Comparison of ENCODE assay signal across 8 mouse cellular contexts in the genomic region with DNA sequence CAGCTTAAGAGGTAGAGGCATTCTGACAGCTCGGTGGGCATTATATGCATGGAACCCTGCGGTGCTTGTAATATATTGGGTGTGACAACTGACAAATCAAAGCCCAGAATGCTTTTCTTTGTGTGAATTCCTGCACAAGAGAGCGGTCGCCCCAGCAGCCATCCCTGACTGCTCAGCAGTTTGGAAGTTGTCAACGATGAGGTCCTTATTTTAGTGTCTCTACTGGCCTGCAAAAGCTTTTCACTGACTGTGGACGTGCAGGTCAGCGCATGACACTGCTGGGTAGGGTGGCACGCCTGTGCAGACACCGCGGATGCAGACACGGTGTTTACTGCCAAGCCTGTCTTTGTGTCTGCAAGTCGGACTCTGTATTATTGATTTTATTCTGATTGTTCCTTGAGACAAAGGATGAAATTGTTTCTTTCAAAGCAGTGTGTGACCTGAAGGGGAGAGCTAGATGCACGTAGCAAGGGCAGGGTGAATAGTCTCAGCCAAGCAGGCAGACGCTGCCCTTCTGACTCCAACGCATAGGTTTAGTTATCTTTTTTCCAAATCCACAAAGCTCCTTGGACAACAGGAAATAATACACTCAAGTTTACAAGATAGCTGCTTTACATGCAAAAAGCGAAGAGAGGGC.
A peak's percentile ranks its signal among the peaks of the same experiment; 100 is the strongest.
DNase-seq lines count a peak whose midpoint lies in the region; ATAC-seq and TF ChIP-seq lines count a peak whose summit lies in the region.

No protein-coding gene starts in this region.

- ATAC-seq in hindbrain, embryonic 11.5 days (ENCODE audit: low FRiP score) = peak; percentile 82
- ATAC-seq in lung, embryonic 15.5 days (ENCODE audit: borderline replicate concordance, extremely low read depth, low FRiP score, low TSS enrichment) = no peak
- ATAC-seq in stomach, embryonic 14.5 days (ENCODE audit: insufficient number of reproducible peaks, insufficient read depth, low FRiP score, low read depth) = no peak

- no peaks in the 10 kb centered on the region for H3K27me3 ChIP-seq in hindbrain, embryonic 11.5 days (ENCODE audit: control insufficient read depth, insufficient read depth, low read length)
- no peaks in the 10 kb centered on the region for H3K27me3 ChIP-seq in lung, embryonic 15.5 days
- H3K27me3 ChIP-seq in stomach, embryonic 14.5 days (ENCODE audit: control insufficient read depth, insufficient read depth, low read length) = no peaks in the 10 kb centered on the region

- H3K9me3 ChIP-seq in hindbrain, embryonic 11.5 days (ENCODE audit: control insufficient read depth, low read length) = no peaks in the 10 kb centered on the region
- H3K9me3 ChIP-seq in lung, embryonic 15.5 days = no peaks in the 10 kb centered on the region
- H3K9me3 ChIP-seq in stomach, embryonic 14.5 days (ENCODE audit: control insufficient read depth, low read depth, low read length) = no peaks in the 10 kb centered on the region

- H3K4me1 ChIP-seq in hindbrain, embryonic 11.5 days (replicated peaks; ENCODE audit: control insufficient read depth, insufficient read depth, low read length) = no peaks in the 10 kb centered on the region
- peaks cover 21% of the 10 kb centered on the region for H3K4me1 ChIP-seq in lung, embryonic 15.5 days
- H3K4me1 ChIP-seq in stomach, embryonic 14.5 days (ENCODE audit: control insufficient read depth, insufficient read depth, low read length) = peaks cover 9% of the 10 kb centered on the region

- no peaks in the 10 kb centered on the region for H3K36me3 ChIP-seq in hindbrain, embryonic 11.5 days (ENCODE audit: control insufficient read depth, insufficient read depth, low read length)
- no peaks in the 10 kb centered on the region for H3K36me3 ChIP-seq in lung, embryonic 15.5 days
- H3K36me3 ChIP-seq in stomach, embryonic 14.5 days (ENCODE audit: control insufficient read depth, insufficient read depth, low read length) = no peaks in the 10 kb centered on the region

- peak overlapping the region; percentile 50 for H3K4me2 ChIP-seq in hindbrain, embryonic 11.5 days (replicated peaks; ENCODE audit: low read depth, low read length)
- peak overlapping the region; percentile 57 for H3K4me2 ChIP-seq in lung, embryonic 15.5 days
- H3K4me2 ChIP-seq in stomach, embryonic 14.5 days (replicated peaks; ENCODE audit: low read depth, low read length) = peak overlapping the region; percentile 59

- 17% methylated on average over 16 of the region's 16 CpGs for WGBS in hindbrain, embryonic 11.5 days
- 21% methylated on average over 16 of the region's 16 CpGs for WGBS in lung, embryonic 15.5 days
- 31% methylated on average over 16 of the region's 16 CpGs for WGBS in stomach, embryonic 14.5 days

- H3K4me3 ChIP-seq in hindbrain, embryonic 11.5 days (ENCODE audit: low read depth, low read length) = peak overlapping the region; percentile 18
- H3K4me3 ChIP-seq in lung, embryonic 15.5 days = peak overlapping the region; percentile 19; the same call in 1 of the 2 replicates
- H3K4me3 ChIP-seq in stomach, embryonic 14.5 days (ENCODE audit: low read depth, low read length) = peak overlapping the region; percentile 20

- peak; percentile 70 for DNase-seq in brain, embryonic 14.5 days (ENCODE audit: low read depth)
- peak; percentile 32 for DNase-seq in cerebellum, adult 8-10 months
- peak; percentile 68 for DNase-seq in hindbrain, embryonic 11.5 days (ENCODE audit: low spot score)
- no peak for DNase-seq in thymus, adult 18-20 months
- DNase-seq in gastrocnemius, postnatal 14 days = no peak
- DNase-seq in urinary bladder, postnatal 10 days (ENCODE audit: low spot score) = no peak

- intact Hi-C loops in gastrocnemius, postnatal 14 days (cut with DNase I; ENCODE audit: low total_unique reads) = no loop called here

- H3K9ac ChIP-seq in hindbrain, embryonic 11.5 days (ENCODE audit: low read depth, low read length) = peak overlapping the region; percentile 51; the same call in 1 of the 2 replicates
- H3K9ac ChIP-seq in lung, embryonic 15.5 days = no peak overlapping the region
- 0 out of 2 replicates have a peak overlapping the region, but pooled peaks have one; percentile 25 for H3K9ac ChIP-seq in stomach, embryonic 14.5 days (replicated peaks; ENCODE audit: low read depth, low read length)

- no peak for TF ChIP-seq CTCF in brain, embryonic 14.5 days (IDR thresholded peaks at IDR 0.05; ENCODE audit: borderline replicate concordance, extremely low read depth, insufficient read depth, insufficient read length)

- TF ChIP-seq POLR2A in brain, embryonic 14.5 days (IDR thresholded peaks at IDR 0.05; ENCODE audit: borderline replicate concordance, extremely low read depth, insufficient read depth, insufficient read length, poor library complexity, severe bottlenecking) = no peak

- H3K27ac ChIP-seq in hindbrain, embryonic 11.5 days (ENCODE audit: low read depth, low read length) = peak overlapping the region; percentile 80
- no peak overlapping the region for H3K27ac ChIP-seq in lung, embryonic 15.5 days
- H3K27ac ChIP-seq in stomach, embryonic 14.5 days (ENCODE audit: low read length) = no peak overlapping the region

Comparison
In these comparisons a context has a peak if more than half of its experiments do, and no peak if none do; other contexts are left out.
1. DNase-seq: peak in brain, embryonic 14.5 days (single experiment), cerebellum, adult 8-10 months (single experiment) and hindbrain, embryonic 11.5 days (single experiment); none in thymus, adult 18-20 months (0 of 2), gastrocnemius, postnatal 14 days (single experiment) and urinary bladder, postnatal 10 days (single experiment).
2. Peak in every context shown above with its lines, with median percentiles within 50 percentile points of each other: H3K4me2 ChIP-seq and H3K4me3 ChIP-seq.